Mouse (Mus musculus) midbrain, embryonic 16.5 days (tissue): ENCODE results near the gene St3gal5. TPM values are rescaled to one million over a fixed set of nuclear protein-coding genes. Genes with fewer than 3 reads are reported as not detected.

Experiments used
- ATAC-seq: fragments of 200-750 bp; cut with Nextera tagmentation; 2 replicates; pipeline ENCODE4 v1.8.0; 2017; ENCODE audit warnings: moderate TSS enrichment
- H3K27ac ChIP-seq: fragments of 300-500 bp; sonication (generic); 2 replicates; pipeline ENCODE4 v1.5.1; 2014; ENCODE audit warnings: mild to moderate bottlenecking, low read length, mixed read lengths
- H3K27me3 ChIP-seq: fragments of 300-500 bp; sonication (generic); 2 replicates; pipeline ENCODE4 v1.6.1; 2014; ENCODE audit warnings: low read depth, low read length, mixed read lengths; ENCODE audit not compliant: control insufficient read depth, insufficient read depth
- H3K36me3 ChIP-seq: fragments of 300-500 bp; sonication (generic); 2 replicates; pipeline ENCODE4 v1.6.1; 2014; ENCODE audit warnings: mild to moderate bottlenecking, low read length, moderate library complexity, mixed read lengths; ENCODE audit not compliant: control insufficient read depth, insufficient read depth
- H3K4me1 ChIP-seq: fragments of 300-500 bp; sonication (generic); 2 replicates; pipeline ENCODE4 v1.6.1; 2014; ENCODE audit warnings: mild to moderate bottlenecking, low read length, mixed read lengths; ENCODE audit not compliant: control insufficient read depth, insufficient read depth
- H3K4me2 ChIP-seq: fragments of 300-500 bp; sonication (generic); 2 replicates; pipeline ENCODE4 v1.6.1; 2014; ENCODE audit warnings: mild to moderate bottlenecking, low read length, mixed read lengths
- H3K4me3 ChIP-seq: fragments of 300-500 bp; sonication (generic); 2 replicates; pipeline ENCODE4 v1.5.1; 2014; ENCODE audit warnings: low read depth, mild to moderate bottlenecking, low read length, moderate library complexity, mixed read lengths
- H3K9ac ChIP-seq: fragments of 300-500 bp; sonication (generic); 2 replicates; pipeline ENCODE4 v1.6.1; 2014; ENCODE audit warnings: low read depth, low read length, mixed read lengths
- H3K9me3 ChIP-seq: fragments of 300-500 bp; sonication (generic); replicated peaks from 2 replicates; pipeline ENCODE4 v1.6.1; 2014; ENCODE audit warnings: mild to moderate bottlenecking, low read length, mixed read lengths; ENCODE audit not compliant: control insufficient read depth, poor library complexity, severe bottlenecking
- WGBS: fragments of 180-500 bp; shearing (Covaris S2); extraction: QIAGEN DNeasy Blood & Tissue Kit; methylation state at CpG from one replicate; pipeline ENCODE4 v1.1.7; 2014; 5-methylcytosine and 5-hydroxymethylcytosine counted together
- polyA plus RNA-seq: library from polyadenylated mRNA; unstranded; fragments of >200 nt; fragmentation: Nextera tagmentation; extraction: Ambion mirVana; gene quantifications from 2 replicates; pipeline ENCODE4 v1.2.1, GENCODE M21; 2015

St3gal5 gene
- polyA plus RNA-seq, 1 experiment from 2014 or later, result 56.2 TPM

DNA sequence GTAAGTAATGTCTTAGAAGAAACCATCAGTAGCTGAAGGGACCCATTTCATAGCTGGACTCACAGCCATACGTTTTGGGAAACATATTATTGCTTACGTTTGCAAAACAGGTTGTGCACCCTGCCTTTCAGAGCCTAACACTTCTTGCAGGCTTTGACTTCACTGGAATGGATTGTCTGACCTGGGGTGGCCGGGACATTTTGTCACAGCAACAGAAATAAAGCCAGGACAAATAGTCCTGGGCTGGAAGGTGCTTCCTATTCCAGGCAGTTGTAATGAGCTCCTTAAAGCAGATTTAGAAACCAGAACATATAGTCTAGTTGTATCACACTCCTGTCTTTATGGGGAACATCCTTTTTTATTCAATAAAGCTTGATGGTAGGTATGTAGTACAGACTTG lies 63.6 kb downstream of the St3gal5 start:
- no peaks in the 10 kb centered on the region for H3K9me3 ChIP-seq
- no peak for ATAC-seq
- H3K27me3 ChIP-seq, result no peaks in the 10 kb centered on the region
- no peak overlapping the region for H3K4me3 ChIP-seq
- peaks cover 2% of the 10 kb centered on the region; the same call in 1 of the 2 replicates for H3K4me1 ChIP-seq
- no peaks in the 10 kb centered on the region for H3K36me3 ChIP-seq
- no peak overlapping the region for H3K9ac ChIP-seq
- WGBS, result 86% methylated on average over 3 of the region's 3 CpGs
- H3K4me2 ChIP-seq, result no peak overlapping the region
- H3K27ac ChIP-seq, result no peak overlapping the region

- Histone ChIP-seq H3K27ac (no peak overlapping the region), H3K4me1 (peaks cover 2% of the 10 kb centered on the region; the same call in 1 of the 2 replicates), H3K4me2 (no peak overlapping the region), H3K36me3 (no peaks in the 10 kb centered on the region), H3K27me3 (no peaks in the 10 kb centered on the region), H3K9ac (no peak overlapping the region), H3K9me3 (no peaks in the 10 kb centered on the region), H3K4me3 (no peak overlapping the region)
- WGBS, result 97% methylated on average over 5 of the region's 5 CpGs
- no peak for ATAC-seq
Observed at GRCm38 (mm10) chr6:72161751-72162150, 64.4 kb downstream of the St3gal5 start.

DNA sequence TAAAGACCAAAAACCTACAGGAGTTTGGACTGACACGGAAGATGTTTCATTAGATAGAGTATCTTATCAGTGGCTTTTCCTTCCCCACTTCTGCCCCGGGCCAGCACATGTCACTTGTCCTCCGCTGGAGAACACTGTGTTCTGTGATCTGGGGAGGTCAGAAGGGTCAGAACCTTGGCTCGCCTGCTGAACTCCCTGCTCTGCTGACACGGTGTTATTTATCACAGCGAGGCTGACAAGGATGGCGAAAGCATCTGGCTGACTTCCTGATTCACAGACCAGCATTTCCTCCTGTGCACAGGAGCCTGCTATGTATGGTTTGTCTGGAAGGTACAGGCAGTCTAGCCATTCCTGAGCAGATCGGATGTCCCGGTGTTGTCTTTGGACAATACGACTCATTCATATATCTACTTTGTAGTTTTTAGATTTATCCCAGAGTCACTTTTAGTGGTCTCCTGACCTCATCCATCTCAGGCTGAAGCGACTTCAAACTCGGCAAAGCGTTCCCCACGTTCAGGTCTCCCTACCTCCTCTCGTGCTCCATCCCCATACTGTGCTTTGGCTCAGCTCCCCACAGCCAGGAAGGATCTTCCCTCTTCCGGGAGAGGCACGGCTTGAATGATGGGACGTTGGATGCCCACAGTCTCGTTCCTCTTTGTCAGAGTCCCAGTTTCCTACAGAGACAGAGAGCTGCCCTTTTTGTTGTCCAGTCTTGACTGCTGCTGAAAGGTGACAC lies 64.9 kb downstream of the St3gal5 start:
- Histone ChIP-seq H3K9me3 (no peaks in the 10 kb centered on the region), H3K4me2 (no peak overlapping the region), H3K36me3 (no peaks in the 10 kb centered on the region), H3K4me3 (no peak overlapping the region), H3K27me3 (no peaks in the 10 kb centered on the region), H3K4me1 (peaks cover 2% of the 10 kb centered on the region; the same call in 1 of the 2 replicates), H3K9ac (no peak overlapping the region), H3K27ac (no peak overlapping the region)
- WGBS, result 71% methylated on average over 19 of the region's 19 CpGs
- no peak for ATAC-seq

GRCm38 (mm10) chr6:72164321-72165275 lies 67.2 kb downstream of the St3gal5 start:
- Histone ChIP-seq H3K4me2 (no peak overlapping the region), H3K4me3 (no peak overlapping the region), H3K9ac (no peak overlapping the region), H3K9me3 (no peaks in the 10 kb centered on the region), H3K36me3 (no peaks in the 10 kb centered on the region), H3K27me3 (no peaks in the 10 kb centered on the region), H3K4me1 (peaks cover 2% of the 10 kb centered on the region; the same call in 1 of the 2 replicates), H3K27ac (no peak overlapping the region)
- ATAC-seq, result peak; percentile 93
- WGBS, result 19% methylated on average over 20 of the region's 20 CpGs

DNA sequence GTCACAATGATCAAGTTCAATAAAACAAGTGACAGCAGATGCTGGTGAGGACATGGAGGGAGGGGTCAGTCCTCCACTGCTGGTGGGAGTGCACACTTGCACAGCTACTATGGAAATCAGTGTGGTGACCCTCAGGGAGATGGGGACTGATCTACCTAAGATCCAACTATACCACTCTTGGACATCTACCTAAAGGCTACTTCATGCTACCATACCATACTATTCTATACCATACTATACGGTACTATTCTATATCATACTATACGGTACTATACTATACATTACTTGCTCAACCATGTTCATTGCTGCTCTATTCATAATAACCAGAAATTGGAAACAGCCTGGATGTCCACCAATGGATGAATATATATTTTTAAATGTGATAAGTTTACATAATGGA lies 68.5 kb downstream of the St3gal5 start:
- Histone ChIP-seq H3K27me3 (no peaks in the 10 kb centered on the region), H3K9me3 (no peaks in the 10 kb centered on the region), H3K27ac (no peak overlapping the region), H3K9ac (no peak overlapping the region), H3K36me3 (no peaks in the 10 kb centered on the region), H3K4me3 (no peak overlapping the region), H3K4me2 (no peak overlapping the region), H3K4me1 (peaks cover 2% of the 10 kb centered on the region; the same call in 1 of the 2 replicates)
- WGBS, result 48% methylated on average over 2 of the region's 2 CpGs
- no peak for ATAC-seq

DNA sequence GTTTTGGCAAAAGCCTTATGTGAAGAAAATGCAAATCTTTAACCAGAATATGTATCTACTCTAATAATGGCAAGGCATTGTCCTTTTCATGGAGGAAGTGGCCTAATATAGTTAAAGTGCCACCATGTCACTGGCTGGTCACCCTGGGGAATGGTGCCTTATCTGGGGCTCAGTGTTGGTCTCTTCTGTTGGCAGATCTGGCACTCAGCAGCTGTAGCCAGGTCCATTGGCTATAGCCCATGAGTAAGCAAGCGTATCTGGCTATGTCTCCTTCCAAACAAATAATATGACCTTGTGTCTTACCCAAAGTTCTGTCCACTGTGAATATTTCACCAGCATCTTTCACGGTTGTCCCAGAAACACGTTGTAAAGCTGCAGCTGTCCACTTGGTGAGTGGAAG lies 74.0 kb downstream of the St3gal5 start:
- H3K36me3 ChIP-seq, result no peaks in the 10 kb centered on the region
- H3K4me2 ChIP-seq, result no peak overlapping the region
- no peaks in the 10 kb centered on the region for H3K9me3 ChIP-seq
- 94% methylated on average over 3 of the region's 3 CpGs for WGBS
- no peak overlapping the region for H3K9ac ChIP-seq
- H3K27ac ChIP-seq, result no peak overlapping the region
- H3K27me3 ChIP-seq, result no peaks in the 10 kb centered on the region
- no peaks in the 10 kb centered on the region for H3K4me1 ChIP-seq
- H3K4me3 ChIP-seq, result no peak overlapping the region
- ATAC-seq, result no peak

- WGBS, result 86% methylated on average over 1 of the region's 1 CpGs
- no peak overlapping the region for H3K9ac ChIP-seq
Observed at GRCm38 (mm10) chr6:72173350-72173749, 76.0 kb downstream of the St3gal5 start.

DNA sequence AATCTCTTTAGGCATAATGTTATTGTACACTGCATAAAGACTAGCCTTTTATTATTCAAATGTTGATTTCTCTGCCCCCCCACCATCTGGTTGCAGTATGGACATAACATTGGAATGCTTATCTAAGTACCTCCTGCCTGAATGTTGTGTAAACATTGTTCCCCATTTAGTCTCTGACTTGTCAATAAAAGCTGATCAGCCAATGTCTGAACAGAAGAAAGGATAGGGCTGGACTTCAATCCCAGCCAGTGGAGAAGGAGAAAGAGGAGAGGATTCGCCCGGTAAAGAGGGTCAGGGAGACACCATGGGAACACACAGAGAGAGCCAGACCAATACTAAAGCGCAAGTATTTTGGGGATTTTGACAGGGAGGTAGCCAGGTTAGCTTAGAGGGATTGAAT lies 78.0 kb downstream of the St3gal5 start:
- WGBS, result 34% methylated on average over 3 of the region's 3 CpGs
- no peak overlapping the region for H3K9ac ChIP-seq
- no peak for ATAC-seq
- H3K4me2 ChIP-seq, result no peak overlapping the region
- no peak overlapping the region for H3K4me3 ChIP-seq
- H3K36me3 ChIP-seq, result no peaks in the 10 kb centered on the region
- H3K4me1 ChIP-seq, result no peaks in the 10 kb centered on the region
- H3K27me3 ChIP-seq, result no peaks in the 10 kb centered on the region
- no peak overlapping the region for H3K27ac ChIP-seq
- H3K9me3 ChIP-seq, result no peaks in the 10 kb centered on the region

More at GRCm38 (mm10) chr6:72173350-72173749, 76.0 kb downstream of the St3gal5 start:
- Histone ChIP-seq H3K36me3 (no peaks in the 10 kb centered on the region), H3K4me3 (no peak overlapping the region), H3K4me1 (no peaks in the 10 kb centered on the region), H3K27me3 (no peaks in the 10 kb centered on the region), H3K27ac (no peak overlapping the region), H3K9me3 (no peaks in the 10 kb centered on the region), H3K4me2 (no peak overlapping the region)
- no peak for ATAC-seq

DNA sequence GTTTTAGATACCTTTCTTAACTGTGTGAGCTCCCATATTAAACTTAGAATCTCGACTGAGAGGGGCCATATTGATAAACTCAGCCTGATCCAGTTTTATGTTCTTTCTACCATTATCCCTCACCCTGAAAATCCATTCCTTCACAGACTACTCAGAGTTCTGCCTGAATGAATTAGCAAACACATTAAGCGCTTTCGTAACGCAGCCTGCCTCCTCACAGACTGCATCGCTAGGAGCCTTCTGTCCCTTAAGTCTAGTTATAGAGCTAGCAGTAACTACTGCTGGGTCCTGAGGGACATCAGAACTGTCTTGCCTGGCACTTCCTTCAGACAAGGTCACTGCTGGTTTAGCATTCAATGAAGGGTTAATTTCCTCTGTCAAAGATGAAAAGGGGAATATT lies 78.6 kb downstream of the St3gal5 start:
- Histone ChIP-seq H3K4me2 (no peak overlapping the region), H3K4me1 (no peaks in the 10 kb centered on the region), H3K36me3 (no peaks in the 10 kb centered on the region), H3K9me3 (no peaks in the 10 kb centered on the region), H3K27me3 (no peaks in the 10 kb centered on the region), H3K9ac (no peak overlapping the region), H3K27ac (no peak overlapping the region), H3K4me3 (no peak overlapping the region)
- no peak for ATAC-seq
- 58% methylated on average over 5 of the region's 5 CpGs for WGBS
